Mouse (Mus musculus): Measurements from ENCODE around the gene Padi3.

Padi3 gene

GRCm38 (mm10) chr4:140780507-140780906 is 29.9 kb downstream of the Padi3 start:
- DNase-seq (ENCODE audit: low spot score) = no peak

- DNase-seq (ENCODE audit: low spot score) = peak; percentile 90
These were observed 30.5 kb downstream of the Padi3 start for GRCm38 (mm10) chr4:140779803-140780397.

DNA sequence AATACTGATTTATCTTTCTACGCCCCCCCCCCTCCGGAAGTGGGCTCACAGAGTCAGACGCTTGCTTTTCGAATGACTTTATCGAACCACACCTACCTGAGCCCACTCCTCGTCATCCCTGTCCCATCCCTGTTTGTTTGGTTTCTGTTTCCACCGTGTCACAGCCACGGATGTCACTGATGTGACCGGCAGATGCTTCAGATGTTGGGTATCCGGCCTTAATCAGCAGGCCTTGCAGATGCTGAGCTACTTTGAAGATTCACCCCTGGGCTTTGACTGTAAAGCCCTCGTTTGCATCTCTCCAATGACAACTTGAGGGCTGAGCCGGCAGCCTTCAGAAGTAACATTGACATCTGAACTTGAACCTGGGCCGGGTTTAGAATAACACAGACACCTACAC is 33.8 kb downstream of the Padi3 start:
- no peak for DNase-seq (ENCODE audit: low spot score)

DNA sequence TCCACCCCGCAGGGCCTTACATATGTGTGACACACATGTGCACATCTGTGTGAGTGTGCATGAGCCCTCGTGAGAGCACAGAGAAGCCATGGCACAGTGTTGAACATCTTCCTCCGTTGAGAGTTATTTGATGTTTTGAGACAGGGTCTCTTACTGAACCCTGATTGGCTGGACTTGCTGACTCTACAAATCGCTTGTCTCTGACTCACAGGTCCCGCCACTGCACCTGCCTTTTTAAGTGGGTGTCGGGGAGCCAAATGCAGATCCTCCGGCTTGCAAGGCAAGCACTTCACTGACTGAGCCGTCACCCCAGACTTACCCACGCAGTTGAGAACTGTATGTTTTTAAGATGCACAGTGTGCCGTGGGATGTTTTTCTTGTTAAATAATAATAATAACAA is 34.6 kb downstream of the Padi3 start:
- no peak for DNase-seq (ENCODE audit: low spot score)

- DNase-seq (ENCODE audit: low spot score) = no peak
These were observed 35.6 kb downstream of the Padi3 start for GRCm38 (mm10) chr4:140774893-140775292.

DNA sequence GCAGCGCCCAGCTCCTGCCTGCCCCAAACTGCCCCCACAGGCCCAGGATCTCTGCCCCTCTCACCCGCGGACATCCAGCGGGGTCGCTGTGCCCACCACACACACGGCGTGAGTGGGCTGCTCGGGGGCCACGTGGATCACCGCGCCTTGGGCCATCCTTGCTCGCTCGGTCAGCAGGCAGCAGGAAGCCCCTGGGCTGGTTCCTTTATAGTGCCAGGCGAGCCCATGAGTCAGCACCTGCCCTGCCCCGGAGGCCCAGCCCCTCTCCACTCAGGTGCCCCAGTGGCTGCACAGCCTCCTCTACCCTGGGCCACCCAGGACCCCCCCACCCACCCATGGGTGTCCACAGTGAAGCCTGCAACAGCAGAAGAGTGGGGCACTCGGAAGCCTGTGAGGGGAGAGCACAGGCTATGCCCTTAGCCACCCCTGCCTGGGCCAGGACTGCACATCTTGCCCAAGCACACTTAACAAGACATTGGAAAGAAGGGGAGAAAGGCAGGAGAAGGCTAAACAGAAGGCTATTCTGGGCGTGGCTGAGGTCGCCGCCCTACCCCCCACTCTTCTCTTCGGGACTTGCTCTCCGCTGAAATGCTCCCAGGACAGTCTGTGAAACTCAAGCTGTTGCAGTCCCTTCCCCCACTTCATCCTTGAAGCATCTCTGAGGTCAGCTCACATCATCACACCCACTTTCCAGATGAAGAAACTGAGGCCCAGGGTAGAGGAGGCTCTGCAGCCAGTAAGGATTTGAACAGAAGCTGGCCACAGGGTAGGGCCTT is 36.2 kb downstream of the Padi3 start, which contains the start of gene Padi4:
Padi4 (minus strand) TSS at position 212 of the 776 bp plus-strand sequence.
- no peak for DNase-seq (ENCODE audit: low spot score)

- DNase-seq (ENCODE audit: low spot score) = peak; percentile 39
These were observed 39.4 kb downstream of the Padi3 start for GRCm38 (mm10) chr4:140771091-140771490.

DNA sequence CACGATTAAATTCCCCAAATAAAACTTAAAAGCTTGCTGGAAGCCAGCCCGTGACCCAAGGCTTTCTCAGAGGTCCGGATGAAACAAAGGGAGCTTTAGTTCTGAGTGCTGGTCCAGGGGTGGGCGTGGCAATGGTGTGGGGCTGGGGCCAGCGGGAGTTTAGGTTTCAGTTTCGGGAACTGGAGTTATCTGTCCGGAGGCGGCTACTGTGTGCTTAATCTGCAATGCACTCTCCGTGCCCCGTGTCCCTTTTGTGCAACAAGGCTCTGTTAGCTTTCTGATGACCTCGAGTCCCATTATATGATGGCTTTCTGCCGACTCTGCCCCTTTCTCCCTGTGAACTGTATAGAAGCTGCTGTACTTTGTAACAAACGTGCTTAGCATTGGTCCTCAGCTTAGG is 40.0 kb downstream of the Padi3 start:
- DNase-seq (ENCODE audit: low spot score) = peak; percentile 54

- DNase-seq (ENCODE audit: low spot score) = no peak
These were observed 41.5 kb downstream of the Padi3 start for GRCm38 (mm10) chr4:140768973-140769372.

- DNase-seq (ENCODE audit: low spot score) = no peak
These were observed 44.5 kb downstream of the Padi3 start for GRCm38 (mm10) chr4:140765936-140766335.

DNA sequence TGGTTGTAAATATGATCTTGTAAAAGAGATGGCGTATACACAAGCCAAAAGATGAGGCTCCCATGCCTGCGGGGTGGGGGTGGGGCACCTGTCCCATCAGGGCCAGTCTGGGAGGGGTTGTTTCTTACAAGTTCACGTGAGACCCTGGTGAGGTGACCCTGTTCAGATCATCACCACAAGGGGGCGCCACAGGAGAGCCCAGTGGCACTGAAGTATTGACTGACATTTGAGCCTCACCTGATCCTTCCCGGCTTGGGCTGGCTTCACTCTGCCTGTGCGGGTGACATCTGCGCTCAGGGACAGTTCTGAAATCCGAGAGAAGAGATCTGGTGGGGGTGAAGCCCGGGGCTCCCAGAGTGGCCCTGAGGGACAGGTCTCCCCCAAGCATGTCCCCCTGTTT is 47.3 kb downstream of the Padi3 start:
- DNase-seq (ENCODE audit: low spot score) = peak; percentile 64

- DNase-seq (ENCODE audit: low spot score) = no peak
These were observed 48.8 kb downstream of the Padi3 start for GRCm38 (mm10) chr4:140761601-140762000.

DNA sequence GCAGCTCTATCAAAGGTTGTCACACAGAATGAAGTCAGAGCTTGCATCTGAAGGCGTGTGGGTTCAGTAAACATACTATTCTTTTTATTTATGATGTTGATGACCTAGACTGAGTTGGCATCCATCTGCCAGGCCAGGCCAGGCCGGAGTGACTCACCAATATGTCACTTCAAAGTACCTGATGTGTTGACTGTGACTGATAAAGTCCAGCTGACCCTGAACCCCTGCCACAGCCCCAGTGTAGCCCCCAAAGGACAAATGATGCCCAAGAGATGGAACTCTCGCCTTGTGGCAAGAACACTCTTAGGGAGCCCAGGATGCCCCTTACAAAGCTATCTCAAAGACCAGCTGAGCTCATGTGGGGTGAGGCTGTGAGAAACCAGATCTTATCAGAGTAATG is 54.6 kb downstream of the Padi3 start:
- DNase-seq (ENCODE audit: low spot score) = no peak

GRCm38 (mm10) chr4:140753366-140753765 is 57.1 kb downstream of the Padi3 start:
- DNase-seq (ENCODE audit: low spot score) = no peak

DNA sequence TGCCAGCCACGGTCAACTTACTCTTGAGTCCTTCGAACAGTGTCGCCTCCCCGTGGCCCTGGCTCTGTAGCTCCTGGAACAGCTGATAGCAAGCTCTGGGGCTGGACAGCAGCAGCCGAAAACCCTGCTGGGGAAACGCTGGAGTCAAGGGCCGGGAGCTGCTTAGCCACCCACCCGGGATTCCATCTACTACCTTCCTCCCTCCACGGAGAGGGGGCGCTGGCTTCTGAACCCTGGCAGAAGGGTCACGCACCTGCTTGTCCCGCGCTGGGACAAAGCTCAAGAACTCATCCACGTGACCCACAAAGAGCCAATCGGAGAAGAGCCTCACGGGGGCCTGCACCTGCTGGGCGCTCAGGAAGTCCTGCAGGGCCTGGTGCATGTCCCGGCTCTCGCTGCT is 60.1 kb downstream of the Padi3 start:
- no peak for DNase-seq (ENCODE audit: low spot score)

DNA sequence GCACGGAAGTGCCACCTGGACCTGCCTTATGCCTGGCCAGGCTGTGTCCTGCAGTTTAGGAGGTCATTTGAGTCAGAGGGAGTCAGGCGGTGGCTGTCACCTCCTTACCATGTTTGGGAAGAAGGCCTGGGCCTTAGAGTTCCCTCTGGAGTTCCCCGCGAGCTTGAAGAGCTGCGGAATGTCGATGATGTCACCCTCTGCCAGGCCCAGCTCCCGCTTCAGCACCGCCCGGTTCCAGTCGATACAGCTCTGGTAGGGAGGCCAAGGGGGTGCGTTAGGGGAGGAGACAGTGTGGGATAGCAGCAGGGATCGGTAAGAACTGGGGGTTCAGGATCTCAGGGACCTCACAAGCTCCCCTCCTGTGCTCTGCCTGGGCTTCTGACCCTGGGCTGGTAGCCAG is 62.5 kb downstream of the Padi3 start:
- peak; percentile 70 for DNase-seq (ENCODE audit: low spot score)

DNA sequence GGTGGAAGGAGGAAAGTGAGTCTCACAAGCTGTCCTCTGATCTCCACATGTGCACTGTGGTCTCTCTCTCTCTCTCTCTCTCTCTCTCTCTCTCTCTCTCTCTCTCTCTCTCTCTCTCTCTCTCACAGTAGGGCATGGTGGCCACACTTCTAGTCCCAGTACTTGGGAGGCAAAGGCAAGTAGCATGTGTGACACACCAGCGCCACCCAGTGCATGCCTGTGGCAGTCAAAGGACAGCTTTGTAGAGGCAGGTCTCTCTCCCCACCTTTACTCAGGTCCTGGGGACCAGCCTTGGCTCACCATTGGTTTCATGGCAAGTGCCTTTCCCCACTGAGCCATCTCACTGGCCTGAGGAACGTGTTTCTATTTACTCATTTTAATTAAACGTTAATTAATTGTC is 65.8 kb downstream of the Padi3 start:
- DNase-seq (ENCODE audit: low spot score) = peak; percentile 54

GRCm38 (mm10) chr4:140743086-140743485 is 67.4 kb downstream of the Padi3 start:
- DNase-seq (ENCODE audit: low spot score) = no peak

DNA sequence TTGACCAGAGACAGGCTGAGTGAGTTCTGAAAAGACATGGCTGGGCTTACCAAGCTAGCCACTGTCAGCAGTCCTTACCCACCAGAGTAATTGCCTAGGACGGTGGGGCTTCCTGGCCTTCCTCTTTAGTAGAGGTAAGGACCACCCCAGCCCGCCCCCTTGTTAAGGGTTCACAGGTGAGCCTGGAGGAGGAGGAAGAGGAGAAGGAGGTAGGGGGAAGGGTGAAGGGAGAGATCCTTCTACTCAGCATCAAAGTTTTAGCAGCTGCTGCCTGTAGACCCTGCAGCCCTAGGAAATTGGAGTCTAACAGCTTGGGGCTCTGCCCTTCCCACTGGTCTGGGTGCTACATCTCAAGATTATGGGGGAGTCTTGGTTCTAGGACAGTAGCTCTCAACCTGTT is 67.9 kb downstream of the Padi3 start, which contains the start of gene Padi6:
Padi6 (minus strand) TSS at position 101 of the 400 bp plus-strand sequence.
- no peak for DNase-seq (ENCODE audit: low spot score)

DNA sequence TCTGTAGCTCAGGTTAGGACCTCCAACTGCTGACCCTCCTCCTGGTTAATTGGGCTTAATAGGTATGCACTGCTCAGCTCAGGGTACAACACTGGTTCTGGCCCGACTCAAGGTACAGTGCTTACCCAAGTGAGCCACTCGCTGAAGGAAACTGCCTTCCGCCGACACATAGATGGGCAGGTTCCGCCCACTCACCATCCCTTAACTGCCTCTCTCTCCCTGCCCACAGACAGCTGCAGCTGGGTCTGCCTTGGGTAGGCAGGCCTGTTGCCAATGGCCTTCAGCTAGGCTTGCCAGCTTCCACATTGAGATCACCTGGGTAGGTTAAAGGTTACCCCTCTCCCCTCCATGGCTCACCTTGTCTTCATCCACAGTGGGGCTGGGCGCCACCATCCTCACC is 69.0 kb downstream of the Padi3 start:
- DNase-seq (ENCODE audit: low spot score) = no peak

DNA sequence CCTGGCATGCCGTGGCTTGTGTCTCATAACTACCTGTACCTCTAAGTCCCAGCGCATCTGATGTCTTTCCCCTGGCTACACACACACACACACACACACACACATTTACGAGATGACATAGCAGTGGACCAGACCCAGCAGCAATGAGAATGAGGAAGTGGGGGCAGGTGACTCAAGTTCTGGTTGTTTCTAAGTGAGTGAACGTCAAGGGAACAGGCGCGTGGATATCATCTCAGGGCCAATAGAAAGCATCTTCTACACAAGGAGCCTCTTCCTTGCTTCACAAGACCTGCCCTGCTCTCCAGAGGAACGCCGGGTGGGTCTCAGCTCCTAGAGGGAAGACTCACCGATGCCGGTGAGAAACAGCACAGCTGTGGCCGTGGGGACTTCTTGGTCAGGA is 69.8 kb downstream of the Padi3 start:
- no peak for DNase-seq (ENCODE audit: low spot score)
